Mouse (Mus musculus) embryonic fibroblast, embryonic 13.5 days (primary cell): ENCODE measurements around the gene Olfr96.

ENCODE experiments used
- CTCF ChIP-seq: IDR thresholded peaks from 2 replicates; pipeline ENCODE4 v1.5.1; 2011; ENCODE audit warnings: mild to moderate bottlenecking, control low read depth, low read length, moderate library complexity, borderline replicate concordance; ENCODE audit not compliant: insufficient read depth
- POLR2A ChIP-seq: IDR thresholded peaks from 2 replicates; pipeline ENCODE4 v1.6.1; 2011; ENCODE audit warnings: low read depth, mild to moderate bottlenecking, control low read depth, low read length, moderate library complexity

- no peak for TF ChIP-seq CTCF
- TF ChIP-seq POLR2A, result no peak
These were observed 29.2 kb upstream of the Olfr96 start for GRCm38 (mm10) chr17:37190711-37191110.
